Comparison of ENCODE assay signal across 8 mouse cellular contexts in the genomic region with DNA sequence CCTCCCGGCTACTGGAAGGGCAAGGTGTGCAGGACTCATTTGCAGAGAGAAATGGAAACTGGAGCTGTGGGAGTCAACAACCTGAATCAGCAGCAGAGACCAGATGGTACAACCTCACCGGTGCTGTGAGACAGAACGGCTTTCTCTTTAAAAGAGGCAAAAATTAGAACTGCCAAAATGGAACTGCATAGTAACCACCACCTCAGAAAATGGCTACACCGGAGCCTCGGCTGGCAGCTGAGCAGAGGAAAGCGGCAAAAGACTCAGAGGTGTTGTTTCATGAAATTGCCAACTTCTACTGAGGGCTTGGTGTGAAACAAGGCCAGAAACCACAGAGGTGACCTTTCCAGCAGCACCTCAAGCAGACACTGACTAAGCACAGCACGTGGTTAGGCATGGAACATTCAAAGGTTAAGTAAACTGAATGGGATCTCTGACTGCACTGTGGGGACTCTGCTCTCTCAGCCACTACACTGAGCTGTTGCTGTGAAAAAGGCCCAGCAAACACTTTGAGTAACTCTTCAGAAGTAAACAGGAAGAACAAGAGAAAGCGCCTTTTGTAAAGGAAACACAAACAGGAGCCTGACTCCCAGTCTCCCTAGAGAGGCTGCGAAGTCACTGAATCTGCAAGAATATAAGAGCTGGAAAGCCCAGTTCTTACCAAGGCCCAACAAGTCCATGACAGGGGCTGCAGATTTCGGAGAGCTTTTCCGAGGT. TPM values are rescaled to one million over a fixed set of nuclear protein-coding genes. Genes with fewer than 3 reads are reported as not detected.
DNase-seq lines count a peak whose midpoint lies in the region; ATAC-seq lines count a peak whose summit lies in the region.

No protein-coding gene starts in this region.

- H3K27ac ChIP-seq in heart, embryonic 16.5 days (ENCODE audit: low read length) = peak overlapping the region; percentile 59

- H3K9me3 ChIP-seq in heart, embryonic 16.5 days (replicated peaks; ENCODE audit: control insufficient read depth, low read length) = no peaks in the 10 kb centered on the region

- H3K9ac ChIP-seq in heart, embryonic 16.5 days (ENCODE audit: low read length) = no peak overlapping the region

- no peak for ATAC-seq in heart, embryonic 16.5 days (replicated peaks; ENCODE audit: extremely low read depth, insufficient read depth, low FRiP score)
- peak; percentile 60 for ATAC-seq in CD4-positive, CD25-positive, alpha-beta regulatory T cell, adult 4 months
- peak; percentile 15; the same call in 1 of the 2 replicates for ATAC-seq in granulocyte monocyte progenitor cell, adult 5-6 weeks (replicated peaks; ENCODE audit: poor library complexity, severe bottlenecking)
- ATAC-seq in megakaryocyte progenitor cell, adult 5-6 weeks (replicated peaks; ENCODE audit: poor library complexity) = peak; percentile 14; the same call in 1 of the 2 replicates

- H3K27me3 ChIP-seq in heart, embryonic 16.5 days (ENCODE audit: control insufficient read depth, insufficient read depth, low read length) = no peaks in the 10 kb centered on the region

- no peak overlapping the region for H3K4me3 ChIP-seq in heart, embryonic 16.5 days (ENCODE audit: low read length)

- intact Hi-C loops in heart, postnatal 25 days (cut with DNase I) = no loop called here

- no peak overlapping the region for H3K4me2 ChIP-seq in heart, embryonic 16.5 days (ENCODE audit: low read depth, low read length)

- peaks cover 22% of the 10 kb centered on the region for H3K36me3 ChIP-seq in heart, embryonic 16.5 days (ENCODE audit: control insufficient read depth, insufficient read depth)

- WGBS in heart, embryonic 16.5 days = 80% methylated on average over 11 of the region's 11 CpGs

- DNase-seq in heart, postnatal 25 days (ENCODE audit: low spot score) = no peak
- no peak for DNase-seq in testis, postnatal 14 days (ENCODE audit: low spot score)
- no peak for DNase-seq in ovary, postnatal 10 days (ENCODE audit: low spot score)
- DNase-seq in spleen, postnatal 10 days (ENCODE audit: low spot score in 2 of 2) = no peak

- no peaks in the 10 kb centered on the region for H3K4me1 ChIP-seq in heart, embryonic 16.5 days (ENCODE audit: control insufficient read depth, insufficient read depth, low read length)

RNA-seq across cellular contexts. Expression of gene Zfp69, which starts 23.4 kb away (rescaled TPM):
- 9.1 and 10.3 TPM in 2 replicates for polyA plus RNA-seq in heart, embryonic 16.5 days (2015; fragmentation: Nextera tagmentation; extraction: Ambion mirVana)
- 1 to 10 TPM in 1 of 2 experiments, under 1 TPM in 1; 0.95 to 1.2 TPM for total RNA-seq in heart, postnatal 25 days (2021)
- 1 to 10 TPM; 1.1 to 1.2 TPM for polyA plus RNA-seq in CD4-positive, CD25-positive, alpha-beta regulatory T cell, adult 4 months (2017; shearing (Covaris generic))
- total RNA-seq in granulocyte monocyte progenitor cell, adult 5-6 weeks (2014; fragmentation: Nextera tagmentation) = 0.66 and 1.1 TPM in 2 replicates
- total RNA-seq in granulocyte monocyte progenitor cell, adult 5-6 weeks (2017) = 0.43 and 0.77 TPM in 2 replicates
- total RNA-seq in megakaryocyte progenitor cell, adult 5-6 weeks (2015) = 2.1 and 3.0 TPM in 2 replicates
- total RNA-seq in megakaryocyte progenitor cell, adult 5-6 weeks (2017) = 0.95 and 2.6 TPM in 2 replicates

RNA-seq across cellular contexts. Expression of gene Smap2, which starts 42.2 kb away (rescaled TPM):
- 11.2 and 12.4 TPM in 2 replicates for polyA plus RNA-seq in heart, embryonic 16.5 days (2015; fragmentation: Nextera tagmentation; extraction: Ambion mirVana)
- 10 to 100 TPM; 42.2 to 42.4 TPM for total RNA-seq in heart, postnatal 25 days (2021)
- polyA plus RNA-seq in CD4-positive, CD25-positive, alpha-beta regulatory T cell, adult 4 months (2017; shearing (Covaris generic)) = 10 to 100 TPM; 34.0 to 37.4 TPM
- total RNA-seq in granulocyte monocyte progenitor cell, adult 5-6 weeks (2014; fragmentation: Nextera tagmentation) = 44.9 and 53.4 TPM in 2 replicates
- total RNA-seq in granulocyte monocyte progenitor cell, adult 5-6 weeks (2017) = 16.4 and 18.2 TPM in 2 replicates
- total RNA-seq in megakaryocyte progenitor cell, adult 5-6 weeks (2015) = 46.0 and 53.8 TPM in 2 replicates
- 21.9 and 26.8 TPM in 2 replicates for total RNA-seq in megakaryocyte progenitor cell, adult 5-6 weeks (2017)

RNA-seq across cellular contexts. Expression of gene Exo5, which starts 50.1 kb away (rescaled TPM):
- polyA plus RNA-seq in heart, embryonic 16.5 days (2015; fragmentation: Nextera tagmentation; extraction: Ambion mirVana) = 10.6 and 11.0 TPM in 2 replicates
- total RNA-seq in heart, postnatal 25 days (2021) = 1 to 10 TPM; 3.9 to 4.4 TPM
- polyA plus RNA-seq in CD4-positive, CD25-positive, alpha-beta regulatory T cell, adult 4 months (2017; shearing (Covaris generic)) = 10 to 100 TPM; 32.5 to 33.4 TPM
- total RNA-seq in granulocyte monocyte progenitor cell, adult 5-6 weeks (2014; fragmentation: Nextera tagmentation) = 15.4 and 17.6 TPM in 2 replicates
- total RNA-seq in granulocyte monocyte progenitor cell, adult 5-6 weeks (2017) = 16.4 and 18.1 TPM in 2 replicates
- total RNA-seq in megakaryocyte progenitor cell, adult 5-6 weeks (2015) = 16.2 and 18.7 TPM in 2 replicates
- 15.6 and 21.3 TPM in 2 replicates for total RNA-seq in megakaryocyte progenitor cell, adult 5-6 weeks (2017)
